Mouse (Mus musculus) midbrain, postnatal 0 days (tissue): ENCODE measurements around the gene Atf3. TPM values are rescaled to one million over a fixed set of nuclear protein-coding genes. Genes with fewer than 3 reads are reported as not detected.

ENCODE experiments used
- ATAC-seq: fragments of 200-750 bp; cut with Nextera tagmentation; 2 replicates; pipeline ENCODE4 v1.8.0; 2017; ENCODE audit warnings: moderate number of reproducible peaks, mild to moderate bottlenecking, moderate TSS enrichment, moderate library complexity; ENCODE audit not compliant: low FRiP score
- DNase-seq: peaks from one replicate; pipeline ENCODE4 v3.0.0-alpha.2; 2015; ENCODE audit warnings: low spot score
- H3K27ac ChIP-seq: fragments of 300-500 bp; sonication (generic); 2 replicates; pipeline ENCODE4 v1.5.1; 2014; ENCODE audit warnings: low read depth, mild to moderate bottlenecking, low read length, mixed read lengths
- H3K27me3 ChIP-seq: fragments of 300-500 bp; sonication (generic); 2 replicates; pipeline ENCODE4 v1.6.1; 2014; ENCODE audit warnings: low read length, control low read depth, mixed read lengths; ENCODE audit not compliant: insufficient read depth
- H3K36me3 ChIP-seq: fragments of 300-500 bp; sonication (generic); 2 replicates; pipeline ENCODE4 v1.6.1; 2014; ENCODE audit warnings: low read length, control low read depth, mixed read lengths; ENCODE audit not compliant: insufficient read depth
- H3K4me1 ChIP-seq: fragments of 300-500 bp; sonication (generic); 2 replicates; pipeline ENCODE4 v1.6.1; 2014; ENCODE audit warnings: mild to moderate bottlenecking, control low read depth, antibody characterized with exemption, low read length, mixed read lengths; ENCODE audit not compliant: insufficient read depth
- H3K4me2 ChIP-seq: fragments of 300-500 bp; sonication (generic); 2 replicates; pipeline ENCODE4 v1.6.1; 2014; ENCODE audit warnings: low read depth, mild to moderate bottlenecking, low read length, mixed read lengths; ENCODE audit not compliant: poor library complexity, severe bottlenecking
- H3K4me3 ChIP-seq: fragments of 300-500 bp; sonication (generic); 2 replicates; pipeline ENCODE4 v1.5.1; 2014; ENCODE audit warnings: low read depth, mild to moderate bottlenecking, low read length, moderate library complexity
- H3K9ac ChIP-seq: fragments of 300-500 bp; sonication (generic); replicated peaks from 2 replicates; pipeline ENCODE4 v1.6.1; 2014; ENCODE audit warnings: mild to moderate bottlenecking, low read length, moderate library complexity, mixed read lengths; ENCODE audit not compliant: poor library complexity, severe bottlenecking
- H3K9me3 ChIP-seq: fragments of 300-500 bp; sonication (generic); 2 replicates; pipeline ENCODE4 v1.6.1; 2016; ENCODE audit warnings: low read length, control low read depth
- CTCF ChIP-seq: IDR thresholded peaks from 2 replicates; pipeline ENCODE4 v1.5.1; 2016; ENCODE audit warnings: antibody characterized with exemption, mild to moderate bottlenecking
- WGBS: fragments of 180-500 bp; shearing (Covaris S2); extraction: QIAGEN DNeasy Blood & Tissue Kit; methylation state at CpG from one replicate; pipeline ENCODE4 v1.1.7; 2014; 5-methylcytosine and 5-hydroxymethylcytosine counted together
- polyA plus RNA-seq: library from polyadenylated mRNA; unstranded; fragments of >200 nt; fragmentation: Nextera tagmentation; extraction: Ambion mirVana; gene quantifications from 2 replicates; pipeline ENCODE4 v1.2.1, GENCODE M21; 2015
- total RNA-seq: library from RNA; depleted of rRNA; stranded (reverse); fragments of >200 nt; gene quantifications from 2 replicates; pipeline ENCODE4 v1.2.3, GENCODE M21; 2014

Atf3 gene
- total and polyA plus RNA-seq, 2 experiments from 2014 or later: 1.3 to 3.5 TPM

GRCm38 (mm10) chr1:191258521-191258920, 40.7 kb upstream of the Atf3 start:
- H3K36me3 ChIP-seq: no peaks in the 10 kb centered on the region
- H3K4me3 ChIP-seq: no peak overlapping the region
- H3K27me3 ChIP-seq: no peaks in the 10 kb centered on the region
- ATAC-seq: no peak
- 53% methylated on average over 3 of the region's 3 CpGs for WGBS
- no peaks in the 10 kb centered on the region for H3K4me1 ChIP-seq
- no peak overlapping the region for H3K4me2 ChIP-seq
- H3K27ac ChIP-seq: no peak overlapping the region
- TF ChIP-seq CTCF: no peak
- no peaks in the 10 kb centered on the region for H3K9me3 ChIP-seq
- no peak for DNase-seq
- no peak overlapping the region for H3K9ac ChIP-seq

DNA sequence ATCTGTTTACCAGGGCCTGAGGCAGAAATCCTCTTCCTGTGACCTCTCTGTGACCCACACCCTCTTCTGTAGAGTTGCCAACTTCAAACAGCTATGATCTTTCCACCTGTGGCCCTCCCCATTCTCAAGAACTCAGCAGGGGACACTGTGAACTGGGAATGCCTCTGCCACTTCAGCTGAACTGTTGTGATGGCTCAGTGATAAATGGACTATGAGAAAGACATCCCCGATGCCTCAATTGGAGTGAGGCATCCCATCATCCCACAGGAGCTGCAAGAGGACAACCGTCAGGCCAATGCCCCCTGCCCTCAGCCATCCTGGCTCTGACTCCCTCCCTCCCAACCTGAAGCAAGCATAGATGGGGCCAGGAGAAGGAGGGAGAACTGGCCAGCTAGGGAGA, 40.1 kb upstream of the Atf3 start:
- no peak for TF ChIP-seq CTCF
- DNase-seq (no peak), ATAC-seq (no peak)
- H3K4me3 ChIP-seq: no peak overlapping the region
- no peak overlapping the region for H3K27ac ChIP-seq
- H3K36me3 ChIP-seq: no peaks in the 10 kb centered on the region
- no peaks in the 10 kb centered on the region for H3K4me1 ChIP-seq
- WGBS: 73% methylated on average over 2 of the region's 2 CpGs
- H3K9me3 ChIP-seq: no peaks in the 10 kb centered on the region
- no peak overlapping the region for H3K4me2 ChIP-seq
- H3K9ac ChIP-seq: no peak overlapping the region
- H3K27me3 ChIP-seq: no peaks in the 10 kb centered on the region

DNA sequence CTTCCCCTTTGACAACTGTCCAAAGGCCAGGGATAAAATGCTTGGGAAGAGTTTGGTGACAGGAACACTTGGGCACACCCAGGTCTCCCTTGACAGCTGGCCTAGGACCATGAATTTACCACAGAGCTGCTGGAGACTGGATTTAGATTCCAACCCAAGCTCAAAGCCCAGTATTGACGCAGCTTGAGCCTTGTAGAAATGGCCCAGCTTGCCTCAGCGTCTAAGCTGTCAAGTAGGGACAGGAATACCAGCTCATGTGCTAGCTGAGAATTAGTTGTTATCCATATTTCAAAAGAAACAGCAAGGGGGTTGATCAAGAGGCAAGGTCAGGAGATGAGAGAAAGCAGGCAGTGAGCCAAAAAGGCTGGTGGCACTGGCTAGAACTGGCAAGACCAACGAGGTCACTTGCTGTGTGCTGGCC, 39.5 kb upstream of the Atf3 start:
- TF ChIP-seq CTCF: no peak
- no peaks in the 10 kb centered on the region for H3K4me1 ChIP-seq
- no peak for DNase-seq
- H3K9ac ChIP-seq: no peak overlapping the region
- H3K27ac ChIP-seq: no peak overlapping the region
- WGBS: 76% methylated on average over 3 of the region's 3 CpGs
- no peaks in the 10 kb centered on the region for H3K27me3 ChIP-seq
- H3K36me3 ChIP-seq: no peaks in the 10 kb centered on the region
- H3K9me3 ChIP-seq: no peaks in the 10 kb centered on the region
- H3K4me2 ChIP-seq: no peak overlapping the region
- ATAC-seq: no peak
- H3K4me3 ChIP-seq: no peak overlapping the region

DNA sequence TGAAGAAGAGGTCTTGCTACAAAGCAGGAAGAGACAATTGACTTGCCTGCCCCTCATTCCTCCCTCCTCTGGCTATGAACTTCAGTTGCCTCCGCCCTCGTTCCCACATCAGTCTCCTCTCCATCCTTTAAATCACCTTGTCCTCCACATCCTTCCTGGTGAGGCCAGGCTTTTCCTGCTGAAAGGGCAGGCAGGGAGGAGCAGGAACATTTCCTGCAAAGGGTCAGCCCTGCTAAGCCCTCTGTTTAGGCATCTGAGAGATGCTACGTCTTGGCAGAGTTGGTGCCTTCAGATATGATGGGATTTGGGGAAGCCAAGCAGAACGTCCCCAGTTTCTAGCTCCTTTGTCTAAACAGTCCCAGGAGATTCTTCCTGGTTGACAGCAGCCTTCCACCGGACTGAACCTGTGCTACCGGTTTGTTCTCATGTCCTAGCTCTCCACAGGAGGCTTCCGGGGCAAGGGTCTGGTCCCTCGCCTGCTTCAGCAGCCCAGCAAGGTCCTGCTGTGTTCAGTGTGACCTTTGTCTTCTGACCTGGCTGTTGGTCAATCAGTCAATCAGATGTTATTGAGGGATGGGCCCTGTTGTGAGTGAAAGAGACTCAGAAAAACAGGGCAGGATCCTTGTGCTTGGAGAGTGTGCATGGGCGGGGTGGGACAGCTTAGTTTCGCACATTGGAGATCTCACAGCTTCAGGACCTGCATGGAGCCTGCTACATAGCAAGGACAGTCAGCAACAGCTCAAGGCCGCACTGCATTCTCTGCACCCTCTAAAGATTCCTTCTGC, 38.9 kb upstream of the Atf3 start:
- H3K4me3 ChIP-seq: no peak overlapping the region
- no peak for TF ChIP-seq CTCF
- H3K9me3 ChIP-seq: no peaks in the 10 kb centered on the region
- no peak overlapping the region for H3K9ac ChIP-seq
- no peak for DNase-seq
- no peak overlapping the region for H3K4me2 ChIP-seq
- no peaks in the 10 kb centered on the region for H3K36me3 ChIP-seq
- 69% methylated on average over 11 of the region's 11 CpGs for WGBS
- no peak for ATAC-seq
- H3K27ac ChIP-seq: no peak overlapping the region
- H3K4me1 ChIP-seq: no peaks in the 10 kb centered on the region
- H3K27me3 ChIP-seq: no peaks in the 10 kb centered on the region

GRCm38 (mm10) chr1:191256134-191256533, 38.3 kb upstream of the Atf3 start:
- no peak for TF ChIP-seq CTCF
- ATAC-seq (no peak), DNase-seq (no peak)
- H3K4me2 ChIP-seq: no peak overlapping the region
- no peaks in the 10 kb centered on the region for H3K4me1 ChIP-seq
- no peaks in the 10 kb centered on the region for H3K27me3 ChIP-seq
- no peak overlapping the region for H3K4me3 ChIP-seq
- no peak overlapping the region for H3K27ac ChIP-seq
- WGBS: 84% methylated on average over 5 of the region's 5 CpGs
- H3K9ac ChIP-seq: no peak overlapping the region
- H3K36me3 ChIP-seq: no peaks in the 10 kb centered on the region
- no peaks in the 10 kb centered on the region for H3K9me3 ChIP-seq

GRCm38 (mm10) chr1:191254448-191254847, 36.6 kb upstream of the Atf3 start:
- H3K27ac ChIP-seq: no peak overlapping the region
- DNase-seq: no peak
- no peaks in the 10 kb centered on the region for H3K9me3 ChIP-seq
- no peak for TF ChIP-seq CTCF
- no peaks in the 10 kb centered on the region for H3K27me3 ChIP-seq
- H3K4me1 ChIP-seq: no peaks in the 10 kb centered on the region
- no peak overlapping the region for H3K9ac ChIP-seq
- H3K36me3 ChIP-seq: no peaks in the 10 kb centered on the region
- no peak for ATAC-seq
- no peak overlapping the region for H3K4me3 ChIP-seq
- no peak overlapping the region for H3K4me2 ChIP-seq
- WGBS: 73% methylated on average over 5 of the region's 5 CpGs
